Mouse (Mus musculus) stomach, embryonic 16.5 days (tissue): ENCODE results near the gene Upk1b. TPM values are rescaled to one million over a fixed set of nuclear protein-coding genes. Genes with fewer than 3 reads are reported as not detected.

Experiments
- ATAC-seq: fragments of 200-750 bp; cut with Nextera tagmentation; 2 replicates; pipeline ENCODE4 v1.8.0; 2017; ENCODE audit warnings: moderate number of reproducible peaks, moderate TSS enrichment; ENCODE audit not compliant: insufficient read depth, low FRiP score
- H3K27ac ChIP-seq: fragments of 300-500 bp; sonication (generic); 2 replicates; pipeline ENCODE4 v1.5.1; 2014; ENCODE audit warnings: low read length
- H3K27me3 ChIP-seq: fragments of 300-500 bp; sonication (generic); 2 replicates; pipeline ENCODE4 v1.6.1; 2014; ENCODE audit warnings: low read length, control low read depth, mixed read lengths; ENCODE audit not compliant: control insufficient read depth, insufficient read depth
- H3K36me3 ChIP-seq: fragments of 300-500 bp; sonication (generic); 2 replicates; pipeline ENCODE4 v1.6.1; 2014; ENCODE audit warnings: low read length; ENCODE audit not compliant: control insufficient read depth, insufficient read depth
- H3K4me1 ChIP-seq: fragments of 300-500 bp; sonication (generic); 2 replicates; pipeline ENCODE4 v1.6.1; 2014; ENCODE audit warnings: low read length, control low read depth, mixed read lengths; ENCODE audit not compliant: control insufficient read depth, insufficient read depth
- H3K4me2 ChIP-seq: fragments of 300-500 bp; sonication (generic); 2 replicates; pipeline ENCODE4 v1.6.1; 2014; ENCODE audit warnings: low read depth, low read length, mixed read lengths
- H3K4me3 ChIP-seq: fragments of 300-500 bp; sonication (generic); replicated peaks from 2 replicates; pipeline ENCODE4 v1.5.1; 2014; ENCODE audit warnings: mild to moderate bottlenecking, low read length
- H3K9ac ChIP-seq: fragments of 300-500 bp; sonication (generic); 2 replicates; pipeline ENCODE4 v1.6.1; 2014; ENCODE audit warnings: low read length
- H3K9me3 ChIP-seq: fragments of 300-500 bp; sonication (generic); replicated peaks from 2 replicates; pipeline ENCODE4 v1.6.1; 2016; ENCODE audit warnings: low read length, control low read depth; ENCODE audit not compliant: control insufficient read depth
- WGBS: fragments of 180-500 bp; shearing (Covaris S2); extraction: QIAGEN DNeasy Blood & Tissue Kit; methylation state at CpG from one replicate; pipeline ENCODE4 v1.1.7; 2014; 5-methylcytosine and 5-hydroxymethylcytosine counted together
- polyA plus RNA-seq: library from polyadenylated mRNA; unstranded; fragments of >200 nt; fragmentation: Nextera tagmentation; extraction: Ambion mirVana; gene quantifications from 2 replicates; pipeline ENCODE4 v1.2.1, GENCODE M21; 2015

Gene Upk1b
- polyA plus RNA-seq, 1 experiment from 2014 or later = 73.9 TPM

DNA sequence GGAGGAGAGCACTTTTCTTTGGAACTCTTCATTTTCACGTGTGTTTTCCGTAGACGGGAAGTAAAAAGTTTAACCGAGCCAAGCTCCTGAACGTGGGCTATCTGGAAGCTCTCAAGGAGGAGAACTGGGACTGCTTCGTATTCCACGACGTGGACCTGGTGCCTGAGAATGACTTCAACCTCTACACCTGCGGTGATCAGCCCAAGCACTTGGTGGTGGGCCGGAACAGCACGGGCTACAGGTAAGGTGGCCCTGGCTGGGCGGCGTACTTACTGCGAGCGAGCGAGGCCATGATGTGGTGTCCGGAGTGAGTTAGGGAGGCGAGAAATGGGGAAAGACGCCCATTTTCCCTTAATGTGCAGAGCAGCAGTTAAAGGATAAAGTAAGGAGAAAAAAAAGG, 42.5 kb downstream of the Upk1b start:
- no peaks in the 10 kb centered on the region; the same call in 1 of the 2 replicates for H3K36me3 ChIP-seq
- no peak overlapping the region for H3K27ac ChIP-seq
- H3K4me3 ChIP-seq = no peak overlapping the region
- H3K4me1 ChIP-seq = peaks cover 4% of the 10 kb centered on the region
- H3K4me2 ChIP-seq = no peak overlapping the region
- WGBS = 93% methylated on average over 19 of the region's 19 CpGs
- no peak overlapping the region for H3K9ac ChIP-seq
- no peaks in the 10 kb centered on the region for H3K27me3 ChIP-seq
- no peaks in the 10 kb centered on the region for H3K9me3 ChIP-seq
- no peak for ATAC-seq

DNA sequence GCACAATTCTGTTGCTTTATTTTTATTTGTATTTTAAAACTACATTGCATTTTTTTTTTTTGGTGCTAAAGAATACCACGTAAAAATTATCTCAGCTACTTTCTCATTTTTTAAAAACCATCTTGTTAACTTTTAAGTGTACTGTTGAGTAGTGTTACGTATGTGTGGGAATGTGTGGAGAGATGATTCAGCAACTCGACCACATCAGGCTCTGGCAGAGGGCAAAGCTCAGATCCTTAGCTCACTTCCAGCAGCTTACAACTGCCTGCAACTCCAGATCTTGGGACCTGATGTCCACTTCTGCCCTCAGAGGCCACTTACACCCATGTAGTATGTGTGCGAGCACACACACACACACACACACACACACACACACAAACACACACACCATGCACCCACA, 43.6 kb downstream of the Upk1b start:
- no peaks in the 10 kb centered on the region; the same call in 1 of the 2 replicates for H3K36me3 ChIP-seq
- peaks cover 4% of the 10 kb centered on the region for H3K4me1 ChIP-seq
- no peak overlapping the region for H3K9ac ChIP-seq
- no peak overlapping the region for H3K4me2 ChIP-seq
- no peak overlapping the region for H3K27ac ChIP-seq
- no peaks in the 10 kb centered on the region for H3K9me3 ChIP-seq
- no peak overlapping the region for H3K4me3 ChIP-seq
- 65% methylated on average over 4 of the region's 4 CpGs for WGBS
- no peak for ATAC-seq
- H3K27me3 ChIP-seq = no peaks in the 10 kb centered on the region

DNA sequence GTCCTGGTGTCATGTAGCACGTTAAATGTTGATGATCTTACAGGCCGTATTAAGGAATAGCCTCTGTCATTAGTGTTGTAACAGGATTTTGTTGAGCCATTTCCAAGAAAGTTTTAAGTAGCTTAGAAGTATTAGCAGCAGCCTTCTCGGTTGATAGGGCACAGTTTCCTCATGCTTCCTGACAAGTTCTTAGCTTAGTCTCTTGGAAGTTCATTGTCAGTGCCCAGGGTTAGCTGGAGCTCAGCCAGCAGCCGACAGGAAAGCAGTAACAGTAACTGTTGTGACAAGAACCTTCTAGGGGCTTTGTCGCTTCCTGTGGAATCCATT, 44.0 kb downstream of the Upk1b start:
- H3K27ac ChIP-seq = peak overlapping the region; percentile 24; the same call in 1 of the 2 replicates
- 29% methylated on average over 5 of the region's 5 CpGs for WGBS

DNA sequence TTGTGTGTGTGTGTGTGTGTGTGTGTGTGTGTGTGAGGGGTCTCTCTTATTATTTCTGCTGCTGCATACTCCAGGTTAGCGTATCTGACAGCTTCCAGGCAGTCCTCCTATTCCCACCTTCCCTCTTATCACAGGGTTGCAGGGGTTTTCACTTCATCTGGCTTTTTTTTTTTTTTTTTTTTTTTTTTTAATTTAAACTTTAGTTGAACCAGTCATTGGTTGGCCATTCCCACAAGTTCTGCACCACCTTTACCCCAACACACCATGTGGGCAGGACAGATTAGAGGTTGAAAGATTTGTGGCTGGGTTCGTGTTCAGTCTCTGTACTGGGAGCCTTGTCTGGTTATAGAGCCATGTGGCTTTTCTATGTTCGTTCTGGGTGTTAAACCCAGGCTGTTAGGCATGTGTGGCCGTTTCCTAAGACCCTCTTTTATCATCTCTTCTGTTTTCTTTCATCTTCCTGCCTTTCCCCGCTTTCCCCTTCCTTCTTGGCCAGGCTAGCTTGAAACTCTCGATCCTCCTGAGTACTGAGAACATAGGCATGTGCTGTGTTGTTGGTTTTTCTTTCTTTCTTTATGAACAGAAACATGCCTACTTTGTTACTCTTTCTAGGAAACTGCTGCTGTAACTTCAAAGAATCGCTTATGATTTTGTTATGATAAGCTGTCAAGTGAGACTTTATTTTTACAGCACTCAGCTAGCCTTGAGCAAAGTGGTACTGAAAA, 44.5 kb downstream of the Upk1b start:
- H3K27me3 ChIP-seq = no peaks in the 10 kb centered on the region
- H3K9ac ChIP-seq = no peak overlapping the region
- peak overlapping the region; percentile 24; the same call in 1 of the 2 replicates for H3K27ac ChIP-seq
- H3K4me2 ChIP-seq = no peak overlapping the region
- no peaks in the 10 kb centered on the region; the same call in 1 of the 2 replicates for H3K36me3 ChIP-seq
- 45% methylated on average over 7 of the region's 7 CpGs for WGBS
- peaks cover 4% of the 10 kb centered on the region for H3K4me1 ChIP-seq
- no peaks in the 10 kb centered on the region for H3K9me3 ChIP-seq
- ATAC-seq = no peak
- H3K4me3 ChIP-seq = no peak overlapping the region

More for the DNA sequence above, 44.0 kb downstream of the Upk1b start:
- Histone ChIP-seq H3K9ac (no peak overlapping the region), H3K4me1 (peaks cover 4% of the 10 kb centered on the region), H3K9me3 (no peaks in the 10 kb centered on the region), H3K27me3 (no peaks in the 10 kb centered on the region), H3K36me3 (no peaks in the 10 kb centered on the region; the same call in 1 of the 2 replicates), H3K4me3 (no peak overlapping the region), H3K4me2 (no peak overlapping the region)
- ATAC-seq = no peak; the same call in 1 of the 2 replicates

DNA sequence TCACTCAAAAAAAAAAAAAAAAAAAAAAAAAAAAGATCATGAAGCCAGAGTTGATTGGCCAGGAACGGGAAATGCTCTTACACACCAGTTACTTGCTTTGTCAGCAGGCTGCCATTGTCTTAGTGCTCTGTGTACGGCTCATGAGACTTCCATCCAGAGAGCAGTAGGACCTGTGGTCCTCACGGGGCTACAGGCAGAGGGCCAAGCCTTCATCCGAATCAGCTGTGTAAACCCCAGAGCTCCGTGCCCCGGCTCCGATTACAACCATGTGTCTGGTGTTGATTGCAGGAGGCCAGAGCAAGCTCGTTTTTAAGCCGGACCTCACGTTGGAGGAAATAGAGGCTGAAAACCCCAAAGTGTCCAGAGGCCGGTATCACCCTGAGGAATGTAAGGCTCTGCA, 46.5 kb downstream of the Upk1b start:
- ATAC-seq = no peak
- no peak overlapping the region for H3K9ac ChIP-seq
- H3K27ac ChIP-seq = no peak overlapping the region
- no peak overlapping the region for H3K4me3 ChIP-seq
- H3K9me3 ChIP-seq = no peaks in the 10 kb centered on the region
- no peak overlapping the region for H3K4me2 ChIP-seq
- WGBS = 52% methylated on average over 11 of the region's 11 CpGs
- peaks cover 4% of the 10 kb centered on the region for H3K4me1 ChIP-seq
- H3K27me3 ChIP-seq = no peaks in the 10 kb centered on the region
- H3K36me3 ChIP-seq = no peaks in the 10 kb centered on the region; the same call in 1 of the 2 replicates

DNA sequence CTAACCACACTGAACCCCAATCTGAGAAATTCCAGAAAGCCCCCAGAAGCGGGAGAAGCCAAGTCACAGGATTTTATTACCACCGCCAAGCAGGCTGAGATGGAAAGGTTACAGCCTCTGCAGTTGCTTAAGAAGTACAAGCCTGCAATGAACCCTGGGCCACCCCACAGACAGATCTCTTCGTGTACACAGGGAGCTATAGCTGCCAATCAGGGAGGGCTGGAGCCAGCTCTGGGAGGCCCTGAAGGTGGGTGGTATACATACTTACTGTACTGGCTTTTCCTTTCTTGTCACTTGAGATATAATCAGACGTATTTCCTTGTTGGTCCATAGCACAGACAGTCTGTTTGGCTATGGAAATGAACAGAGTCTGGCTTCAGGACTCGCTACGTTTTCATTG, 49.3 kb downstream of the Upk1b start:
- WGBS = 56% methylated on average over 6 of the region's 6 CpGs
- H3K27ac ChIP-seq = no peak overlapping the region
- no peaks in the 10 kb centered on the region for H3K27me3 ChIP-seq
- peak; percentile 47; the same call in 1 of the 2 replicates for ATAC-seq
- H3K9ac ChIP-seq = no peak overlapping the region
- H3K4me3 ChIP-seq = no peak overlapping the region
- H3K4me2 ChIP-seq = no peak overlapping the region
- H3K4me1 ChIP-seq = peaks cover 3% of the 10 kb centered on the region; the same call in 1 of the 2 replicates
- no peaks in the 10 kb centered on the region for H3K36me3 ChIP-seq
- H3K9me3 ChIP-seq = no peaks in the 10 kb centered on the region

DNA sequence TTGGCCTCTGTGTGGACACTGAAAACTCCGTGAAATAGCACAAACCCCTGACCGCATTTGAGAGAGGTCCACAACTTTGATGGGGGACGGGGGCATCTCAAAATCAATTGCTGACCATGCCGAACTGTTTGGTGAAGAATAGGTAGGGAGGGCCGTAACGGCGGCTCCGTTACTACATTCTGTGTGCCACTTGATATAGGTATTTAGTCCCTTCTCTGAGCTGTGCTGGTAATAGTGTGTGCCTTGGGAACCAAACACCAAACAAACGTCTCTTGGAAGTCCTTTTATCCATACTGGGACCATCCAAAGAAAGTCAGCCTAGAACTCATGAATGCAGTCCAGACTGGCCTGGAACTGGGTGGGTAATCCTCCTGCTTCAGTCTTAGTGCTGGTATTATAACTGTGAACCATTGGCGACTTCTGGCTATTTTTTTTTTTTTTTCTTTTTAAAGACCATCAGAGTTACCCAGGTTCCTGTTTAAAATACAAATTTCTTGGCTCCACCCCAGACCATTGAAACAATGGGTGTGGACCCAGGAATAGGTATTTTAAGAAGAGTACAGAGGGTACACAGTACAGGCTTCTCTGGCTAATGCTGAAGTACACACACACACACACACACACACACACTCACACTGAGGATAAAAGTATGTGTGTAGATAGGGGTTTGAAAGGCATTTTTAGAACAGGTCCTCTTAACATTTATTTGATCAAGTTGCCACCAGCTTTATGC, 56.0 kb downstream of the Upk1b start:
- 87% methylated on average over 10 of the region's 10 CpGs for WGBS
- no peak for ATAC-seq
- Histone ChIP-seq H3K36me3 (no peaks in the 10 kb centered on the region), H3K4me2 (no peak overlapping the region), H3K4me3 (no peak overlapping the region), H3K27me3 (no peaks in the 10 kb centered on the region), H3K27ac (no peak overlapping the region), H3K9ac (no peak overlapping the region), H3K9me3 (no peaks in the 10 kb centered on the region), H3K4me1 (0 out of 2 replicates have a peak, but pooled peaks cover 2% of the 10 kb centered on the region)

DNA sequence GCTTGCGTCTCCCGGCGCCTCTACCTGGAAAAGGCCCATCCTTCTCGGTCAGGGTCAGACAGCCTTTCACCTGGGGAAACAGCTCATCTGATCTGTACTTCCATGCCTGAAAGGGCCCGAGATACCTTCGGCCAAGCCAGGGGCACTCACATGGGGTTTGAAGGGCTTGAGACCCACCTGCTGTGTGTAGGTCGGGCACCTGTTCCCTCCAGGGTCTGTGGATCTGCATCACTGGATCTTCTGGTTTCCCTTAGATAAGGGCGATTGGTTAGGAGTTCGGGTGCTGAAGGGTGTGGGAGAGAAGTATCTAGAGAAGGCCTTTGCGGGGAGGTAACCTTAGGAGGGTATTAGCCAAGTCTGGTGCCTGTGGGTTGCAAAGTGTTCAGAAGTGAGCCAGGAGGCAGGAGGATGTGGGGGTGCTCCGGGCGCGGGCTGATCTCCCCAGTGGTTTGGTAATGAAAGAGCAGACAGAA, 57.4 kb downstream of the Upk1b start:
- Histone ChIP-seq H3K27me3 (no peaks in the 10 kb centered on the region), H3K4me3 (peak overlapping the region; percentile 80), H3K27ac (peak overlapping the region; percentile 76), H3K9ac (peak overlapping the region; percentile 94), H3K9me3 (no peaks in the 10 kb centered on the region), H3K4me1 (0 out of 2 replicates have a peak, but pooled peaks cover 2% of the 10 kb centered on the region), H3K36me3 (no peaks in the 10 kb centered on the region), H3K4me2 (peak overlapping the region; percentile 90)
- peak; percentile 48; the same call in 1 of the 2 replicates for ATAC-seq
- under 1% methylated on average over 13 of the region's 13 CpGs for WGBS

DNA sequence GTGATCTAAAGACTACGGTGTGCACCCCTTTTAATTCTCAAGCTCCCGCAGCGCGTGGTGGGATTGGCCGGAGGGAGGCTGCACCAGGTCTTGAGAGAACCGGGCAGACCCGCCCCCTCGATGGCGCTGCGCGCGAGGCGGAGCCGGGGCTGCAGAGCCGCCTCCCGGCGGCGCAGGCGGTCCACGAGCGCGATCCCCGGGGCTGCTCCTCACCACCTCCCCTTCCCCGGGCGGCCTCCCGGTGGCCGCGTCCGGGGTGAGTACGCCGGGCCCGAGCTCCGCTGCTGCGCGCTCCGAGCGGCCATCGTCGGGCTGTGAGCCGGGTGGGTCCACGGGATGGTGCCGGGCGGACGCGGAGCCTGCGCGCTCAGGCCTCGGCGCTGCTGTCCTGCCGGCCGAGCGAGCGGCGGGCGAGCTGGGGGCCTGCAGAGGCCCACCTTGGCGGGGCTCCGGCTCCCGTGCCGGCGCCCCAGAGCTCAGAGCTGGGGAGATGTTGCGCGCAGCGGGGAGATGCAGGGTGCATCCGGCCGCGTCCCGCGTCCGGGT, 57.9 kb downstream of the Upk1b start, which contains the start of gene B4galt4:
Gene B4galt4 (plus strand): TSS at position 152 of the 546 bp plus-strand sequence.
- H3K4me1 ChIP-seq = 0 out of 2 replicates have a peak, but pooled peaks cover 2% of the 10 kb centered on the region
- WGBS = under 1% methylated on average over 67 of the region's 69 CpGs
- H3K4me2 ChIP-seq = peak within 1 kb of the TSS; percentile 90
- peak; percentile 95 for ATAC-seq
- peak within 1 kb of the TSS; percentile 76 for H3K27ac ChIP-seq
- no peaks in the 10 kb centered on the region for H3K9me3 ChIP-seq
- H3K9ac ChIP-seq = peak within 1 kb of the TSS; percentile 94
- H3K36me3 ChIP-seq = no peaks in the 10 kb centered on the region
- H3K4me3 ChIP-seq = peak within 1 kb of the TSS; percentile 80
- H3K27me3 ChIP-seq = no peaks in the 10 kb centered on the region
